Mouse (Mus musculus): ENCODE data around the gene Iqck. TPM values are rescaled to one million over a fixed set of nuclear protein-coding genes. Genes with fewer than 3 reads are reported as not detected.

Gene Iqck
- polyA plus RNA-seq, 1 experiment from 2014 or later = 2.9 TPM

GRCm38 (mm10) chr7:118953626-118954282, 98.2 kb downstream of the Iqck start:
- no peak overlapping the region for H3K4me3 ChIP-seq (ENCODE audit: low read depth, low read length)
- H3K4me1 ChIP-seq (ENCODE audit: control insufficient read depth, insufficient read depth, low read length) = no peaks in the 10 kb centered on the region
- H3K9ac ChIP-seq (replicated peaks; ENCODE audit: low read length) = no peak overlapping the region
- no peak overlapping the region for H3K27ac ChIP-seq (replicated peaks; ENCODE audit: low read depth, low read length)
- no peaks in the 10 kb centered on the region for H3K36me3 ChIP-seq (replicated peaks; ENCODE audit: control insufficient read depth, insufficient read depth, low read depth, low read length)
- no peak overlapping the region for H3K4me2 ChIP-seq (ENCODE audit: low read depth, low read length)
- no peaks in the 10 kb centered on the region for H3K9me3 ChIP-seq (replicated peaks; ENCODE audit: control insufficient read depth, low read length)
- 67% methylated on average over 11 of the region's 11 CpGs for WGBS
- ATAC-seq (replicated peaks; ENCODE audit: insufficient number of reproducible peaks, low FRiP score, low TSS enrichment, low read depth) = no peak
- H3K27me3 ChIP-seq (ENCODE audit: control insufficient read depth, insufficient read depth, low read length) = no peaks in the 10 kb centered on the region
- DNase-seq (ENCODE audit: low spot score) = no peak

GRCm38 (mm10) chr7:118954968-118955367, 99.4 kb downstream of the Iqck start:
- H3K4me2 ChIP-seq (ENCODE audit: low read depth, low read length) = no peak overlapping the region
- ATAC-seq (replicated peaks; ENCODE audit: insufficient number of reproducible peaks, low FRiP score, low TSS enrichment, low read depth) = no peak
- no peak for DNase-seq (ENCODE audit: low spot score)
- H3K9ac ChIP-seq (replicated peaks; ENCODE audit: low read length) = no peak overlapping the region
- no peaks in the 10 kb centered on the region for H3K27me3 ChIP-seq (ENCODE audit: control insufficient read depth, insufficient read depth, low read length)
- H3K36me3 ChIP-seq (replicated peaks; ENCODE audit: control insufficient read depth, insufficient read depth, low read depth, low read length) = no peaks in the 10 kb centered on the region
- no peak overlapping the region for H3K4me3 ChIP-seq (ENCODE audit: low read depth, low read length)
- WGBS = 83% methylated on average over 1 of the region's 1 CpGs
- H3K4me1 ChIP-seq (ENCODE audit: control insufficient read depth, insufficient read depth, low read length) = no peaks in the 10 kb centered on the region
- H3K9me3 ChIP-seq (replicated peaks; ENCODE audit: control insufficient read depth, low read length) = no peaks in the 10 kb centered on the region
- H3K27ac ChIP-seq (replicated peaks; ENCODE audit: low read depth, low read length) = no peak overlapping the region

GRCm38 (mm10) chr7:118956616-118957246, 101.2 kb downstream of the Iqck start:
- no peak for DNase-seq (ENCODE audit: low spot score)
- 80% methylated on average over 4 of the region's 4 CpGs for WGBS

GRCm38 (mm10) chr7:118959209-118959608, 103.7 kb downstream of the Iqck start:
- no peak overlapping the region for H3K9ac ChIP-seq (replicated peaks; ENCODE audit: low read length)
- DNase-seq (ENCODE audit: low spot score) (no peak), ATAC-seq (replicated peaks; ENCODE audit: insufficient number of reproducible peaks, low FRiP score, low TSS enrichment, low read depth) (no peak)
- H3K27me3 ChIP-seq (ENCODE audit: control insufficient read depth, insufficient read depth, low read length) = no peaks in the 10 kb centered on the region
- H3K9me3 ChIP-seq (replicated peaks; ENCODE audit: control insufficient read depth, low read length) = no peaks in the 10 kb centered on the region
- H3K27ac ChIP-seq (replicated peaks; ENCODE audit: low read depth, low read length) = no peak overlapping the region
- no peak overlapping the region for H3K4me3 ChIP-seq (ENCODE audit: low read depth, low read length)
- H3K4me1 ChIP-seq (ENCODE audit: control insufficient read depth, insufficient read depth, low read length) = no peaks in the 10 kb centered on the region
- no peak overlapping the region for H3K4me2 ChIP-seq (ENCODE audit: low read depth, low read length)
- H3K36me3 ChIP-seq (replicated peaks; ENCODE audit: control insufficient read depth, insufficient read depth, low read depth, low read length) = no peaks in the 10 kb centered on the region
- WGBS = 48% methylated on average over 7 of the region's 7 CpGs

More at GRCm38 (mm10) chr7:118956616-118957246, 101.2 kb downstream of the Iqck start:
- Histone ChIP-seq H3K27me3 (ENCODE audit: control insufficient read depth, insufficient read depth, low read length) (no peaks in the 10 kb centered on the region), H3K9me3 (replicated peaks; ENCODE audit: control insufficient read depth, low read length) (no peaks in the 10 kb centered on the region), H3K36me3 (replicated peaks; ENCODE audit: control insufficient read depth, insufficient read depth, low read depth, low read length) (no peaks in the 10 kb centered on the region), H3K9ac (replicated peaks; ENCODE audit: low read length) (no peak overlapping the region), H3K27ac (replicated peaks; ENCODE audit: low read depth, low read length) (no peak overlapping the region), H3K4me2 (ENCODE audit: low read depth, low read length) (no peak overlapping the region), H3K4me3 (ENCODE audit: low read depth, low read length) (no peak overlapping the region), H3K4me1 (ENCODE audit: control insufficient read depth, insufficient read depth, low read length) (no peaks in the 10 kb centered on the region)
- ATAC-seq (replicated peaks; ENCODE audit: insufficient number of reproducible peaks, low FRiP score, low TSS enrichment, low read depth) = no peak

- Histone ChIP-seq H3K4me2 (ENCODE audit: low read depth, low read length) (no peak overlapping the region), H3K9ac (replicated peaks; ENCODE audit: low read length) (no peak overlapping the region), H3K27ac (replicated peaks; ENCODE audit: low read depth, low read length) (no peak overlapping the region), H3K36me3 (replicated peaks; ENCODE audit: control insufficient read depth, insufficient read depth, low read depth, low read length) (no peaks in the 10 kb centered on the region), H3K4me3 (ENCODE audit: low read depth, low read length) (no peak overlapping the region), H3K4me1 (ENCODE audit: control insufficient read depth, insufficient read depth, low read length) (no peaks in the 10 kb centered on the region), H3K27me3 (ENCODE audit: control insufficient read depth, insufficient read depth, low read length) (no peaks in the 10 kb centered on the region), H3K9me3 (replicated peaks; ENCODE audit: control insufficient read depth, low read length) (no peaks in the 10 kb centered on the region)
- ATAC-seq (replicated peaks; ENCODE audit: insufficient number of reproducible peaks, low FRiP score, low TSS enrichment, low read depth) = no peak
- 2% methylated on average over 3 of the region's 3 CpGs for WGBS
- no peak for DNase-seq (ENCODE audit: low spot score)
Observed at GRCm38 (mm10) chr7:118964777-118965176, 109.2 kb downstream of the Iqck start.

GRCm38 (mm10) chr7:118965198-118965597, 109.6 kb downstream of the Iqck start:
- no peak overlapping the region for H3K4me3 ChIP-seq (ENCODE audit: low read depth, low read length)
- no peak for DNase-seq (ENCODE audit: low spot score)
- no peak overlapping the region for H3K9ac ChIP-seq (replicated peaks; ENCODE audit: low read length)
- no peaks in the 10 kb centered on the region for H3K4me1 ChIP-seq (ENCODE audit: control insufficient read depth, insufficient read depth, low read length)
- H3K36me3 ChIP-seq (replicated peaks; ENCODE audit: control insufficient read depth, insufficient read depth, low read depth, low read length) = no peaks in the 10 kb centered on the region
- no peak overlapping the region for H3K4me2 ChIP-seq (ENCODE audit: low read depth, low read length)
- ATAC-seq (replicated peaks; ENCODE audit: insufficient number of reproducible peaks, low FRiP score, low TSS enrichment, low read depth) = no peak
- WGBS = 33% methylated on average over 7 of the region's 7 CpGs
- H3K9me3 ChIP-seq (replicated peaks; ENCODE audit: control insufficient read depth, low read length) = no peaks in the 10 kb centered on the region
- no peaks in the 10 kb centered on the region for H3K27me3 ChIP-seq (ENCODE audit: control insufficient read depth, insufficient read depth, low read length)
- no peak overlapping the region for H3K27ac ChIP-seq (replicated peaks; ENCODE audit: low read depth, low read length)

- H3K4me1 ChIP-seq (ENCODE audit: control insufficient read depth, insufficient read depth, low read length) = no peaks in the 10 kb centered on the region
- no peak overlapping the region for H3K9ac ChIP-seq (replicated peaks; ENCODE audit: low read length)
- H3K27ac ChIP-seq (replicated peaks; ENCODE audit: low read depth, low read length) = no peak overlapping the region
- ATAC-seq (replicated peaks; ENCODE audit: insufficient number of reproducible peaks, low FRiP score, low TSS enrichment, low read depth) (no peak), DNase-seq (ENCODE audit: low spot score) (no peak)
- no peaks in the 10 kb centered on the region for H3K9me3 ChIP-seq (replicated peaks; ENCODE audit: control insufficient read depth, low read length)
- 89% methylated on average over 3 of the region's 3 CpGs for WGBS
- no peak overlapping the region for H3K4me3 ChIP-seq (ENCODE audit: low read depth, low read length)
- H3K4me2 ChIP-seq (ENCODE audit: low read depth, low read length) = no peak overlapping the region
- H3K27me3 ChIP-seq (ENCODE audit: control insufficient read depth, insufficient read depth, low read length) = no peaks in the 10 kb centered on the region
- H3K36me3 ChIP-seq (replicated peaks; ENCODE audit: control insufficient read depth, insufficient read depth, low read depth, low read length) = no peaks in the 10 kb centered on the region
Observed at GRCm38 (mm10) chr7:118968870-118969269, 113.3 kb downstream of the Iqck start.

- Histone ChIP-seq H3K36me3 (replicated peaks; ENCODE audit: control insufficient read depth, insufficient read depth, low read depth, low read length) (no peaks in the 10 kb centered on the region), H3K4me2 (ENCODE audit: low read depth, low read length) (no peak overlapping the region), H3K9me3 (replicated peaks; ENCODE audit: control insufficient read depth, low read length) (no peaks in the 10 kb centered on the region), H3K27me3 (ENCODE audit: control insufficient read depth, insufficient read depth, low read length) (no peaks in the 10 kb centered on the region), H3K27ac (replicated peaks; ENCODE audit: low read depth, low read length) (no peak overlapping the region), H3K9ac (replicated peaks; ENCODE audit: low read length) (no peak overlapping the region), H3K4me1 (ENCODE audit: control insufficient read depth, insufficient read depth, low read length) (no peaks in the 10 kb centered on the region), H3K4me3 (ENCODE audit: low read depth, low read length) (no peak overlapping the region)
- 84% methylated on average over 8 of the region's 8 CpGs for WGBS
- DNase-seq (ENCODE audit: low spot score) (no peak), ATAC-seq (replicated peaks; ENCODE audit: insufficient number of reproducible peaks, low FRiP score, low TSS enrichment, low read depth) (no peak)
Observed at GRCm38 (mm10) chr7:118971499-118971898, 115.9 kb downstream of the Iqck start.
